Mouse (Mus musculus) ES-E14 (cell line): ENCODE results near the gene Hspb9.

Experiments used
- CHD2 ChIP-seq: IDR thresholded peaks from 2 replicates; pipeline ENCODE4 v1.6.1; 2014; ENCODE audit warnings: mild to moderate bottlenecking, low read depth, low read length, inconsistent platforms
- HCFC1 ChIP-seq: IDR thresholded peaks from 2 replicates; pipeline ENCODE4 v1.6.1; 2012; ENCODE audit warnings: low read length, inconsistent platforms, borderline replicate concordance; ENCODE audit not compliant: insufficient read depth
- MAFK ChIP-seq: IDR thresholded peaks from 2 replicates; pipeline ENCODE4 v1.6.1; 2014; ENCODE audit warnings: mild to moderate bottlenecking, low read depth, low read length, inconsistent platforms; ENCODE audit not compliant: insufficient read depth
- ZC3H11A ChIP-seq: IDR thresholded peaks from 2 replicates; pipeline ENCODE4 v1.6.1; 2012; ENCODE audit warnings: low read depth, mild to moderate bottlenecking, inconsistent platforms, low read length, borderline replicate concordance
- ZNF384 ChIP-seq: IDR thresholded peaks from 2 replicates; pipeline ENCODE4 v1.6.1; 2012; ENCODE audit warnings: low read depth, low read length, inconsistent platforms

- no peak for TF ChIP-seq ZC3H11A
- TF ChIP-seq CHD2 = no peak
- no peak for TF ChIP-seq HCFC1
- no peak for TF ChIP-seq MAFK
- no peak for TF ChIP-seq ZNF384
Measured at GRCm38 (mm10) chr11:100737105-100737733, 23.6 kb downstream of the Hspb9 start.
